Mouse (Mus musculus) limb, embryonic 11.5 days (tissue): ENCODE data around the gene Hbb-bs. TPM values are rescaled to one million over a fixed set of nuclear protein-coding genes. Genes with fewer than 3 reads are reported as not detected.
"Not testable (repeated sequence)": the region's sequence is repeated elsewhere in the genome, so short reads cannot be mapped to it uniquely, and the experiment has no call there.

ENCODE experiments used
- ATAC-seq: fragments of 200-750 bp; cut with Nextera tagmentation; 2 replicates; pipeline ENCODE4 v1.8.0; 2017; ENCODE audit warnings: low read depth; ENCODE audit not compliant: insufficient number of reproducible peaks, low FRiP score, low TSS enrichment
- DNase-seq: peaks from one replicate; pipeline ENCODE4 v3.0.0-alpha.2; 2015; ENCODE audit warnings: low spot score
- H3K27ac ChIP-seq: fragments of 300-500 bp; sonication (generic); replicated peaks from 2 replicates; pipeline ENCODE4 v1.5.1; 2014; ENCODE audit warnings: low read depth, mild to moderate bottlenecking, low read length
- H3K27me3 ChIP-seq: fragments of 300-500 bp; sonication (generic); 2 replicates; pipeline ENCODE4 v1.6.1; 2014; ENCODE audit warnings: mild to moderate bottlenecking, low read length, mixed read lengths; ENCODE audit not compliant: control insufficient read depth, insufficient read depth
- H3K36me3 ChIP-seq: fragments of 300-500 bp; sonication (generic); 2 replicates; pipeline ENCODE4 v1.6.1; 2014; ENCODE audit warnings: mild to moderate bottlenecking, low read length, moderate library complexity, mixed read lengths; ENCODE audit not compliant: control insufficient read depth, insufficient read depth
- H3K4me1 ChIP-seq: fragments of 300-500 bp; sonication (generic); 2 replicates; pipeline ENCODE4 v1.6.1; 2014; ENCODE audit warnings: low read length, mixed read lengths; ENCODE audit not compliant: control insufficient read depth, insufficient read depth
- H3K4me2 ChIP-seq: fragments of 300-500 bp; sonication (generic); 2 replicates; pipeline ENCODE4 v1.6.1; 2014; ENCODE audit warnings: low read depth, mild to moderate bottlenecking, moderate library complexity; ENCODE audit not compliant: severe bottlenecking
- H3K4me3 ChIP-seq: fragments of 300-500 bp; sonication (generic); 2 replicates; pipeline ENCODE4 v1.5.1; 2014; ENCODE audit warnings: low read depth, low read length
- H3K9ac ChIP-seq: fragments of 300-500 bp; sonication (generic); 2 replicates; pipeline ENCODE4 v1.6.1; 2014; ENCODE audit warnings: mild to moderate bottlenecking, low read length
- H3K9me3 ChIP-seq: fragments of 300-500 bp; sonication (generic); 2 replicates; pipeline ENCODE4 v1.6.1; 2016; ENCODE audit warnings: low read length; ENCODE audit not compliant: control insufficient read depth
- WGBS: fragments of 180-500 bp; shearing (Covaris S2); extraction: QIAGEN DNeasy Blood & Tissue Kit; methylation state at CpG from one replicate; pipeline ENCODE4 v1.1.7; 2014; 5-methylcytosine and 5-hydroxymethylcytosine counted together
- polyA plus RNA-seq: library from polyadenylated mRNA; unstranded; fragments of >200 nt; fragmentation: Nextera tagmentation; extraction: Ambion mirVana; gene quantifications from 2 replicates; pipeline ENCODE4 v1.2.1, GENCODE M21; 2014

Hbb-bs gene
- polyA plus RNA-seq, 1 experiment from 2014 or later, result 207 TPM

- Histone ChIP-seq H3K36me3 (no peaks in the 10 kb centered on the region), H3K9ac (no peak overlapping the region), H3K9me3 (no peaks in the 10 kb centered on the region), H3K4me3 (no peak overlapping the region), H3K4me2 (no peak overlapping the region), H3K27ac (no peak overlapping the region), H3K27me3 (no peaks in the 10 kb centered on the region), H3K4me1 (no peaks in the 10 kb centered on the region)
- ATAC-seq, result no peak
- WGBS, result 79% methylated on average over 1 of the region's 1 CpGs
- DNase-seq, result no peak
These were observed 26.8 kb upstream of the Hbb-bs start for GRCm38 (mm10) chr7:103854669-103855068.

GRCm38 (mm10) chr7:103853090-103853489, 25.2 kb upstream of the Hbb-bs start, which contains the start of gene Hbb-y:
TSS of gene Hbb-y (minus strand) at chr7:103853216.
- Histone ChIP-seq H3K4me3 (no peak within 1 kb of the TSS), H3K27me3 (no peaks in the 10 kb centered on the region), H3K9me3 (no peaks in the 10 kb centered on the region), H3K36me3 (no peaks in the 10 kb centered on the region), H3K27ac (no peak within 1 kb of the TSS), H3K9ac (no peak within 1 kb of the TSS), H3K4me2 (no peak within 1 kb of the TSS), H3K4me1 (no peaks in the 10 kb centered on the region)
- ATAC-seq (no peak), DNase-seq (no peak)
- WGBS, result 74% methylated on average over 2 of the region's 2 CpGs

GRCm38 (mm10) chr7:103844525-103845325, 16.8 kb upstream of the Hbb-bs start:
- WGBS, result 31% methylated on average over 1 of the region's 2 CpGs
- no peaks in the 10 kb centered on the region for H3K27me3 ChIP-seq
- no peaks in the 10 kb centered on the region for H3K4me1 ChIP-seq
- H3K4me3 ChIP-seq, result no peak overlapping the region
- DNase-seq (no peak), ATAC-seq (no peak)
- no peaks in the 10 kb centered on the region for H3K36me3 ChIP-seq
- no peaks in the 10 kb centered on the region for H3K9me3 ChIP-seq
- H3K4me2 ChIP-seq, result no peak overlapping the region
- H3K9ac ChIP-seq, result no peak overlapping the region
- no peak overlapping the region for H3K27ac ChIP-seq

GRCm38 (mm10) chr7:103843034-103843433, 15.1 kb upstream of the Hbb-bs start, which contains the start of gene Hbb-bh1:
TSS of gene Hbb-bh1 (minus strand) at chr7:103843164.
- Histone ChIP-seq H3K4me3 (no peak within 1 kb of the TSS), H3K36me3 (no peaks in the 10 kb centered on the region), H3K27ac (no peak within 1 kb of the TSS), H3K27me3 (no peaks in the 10 kb centered on the region), H3K4me2 (no peak within 1 kb of the TSS), H3K9ac (no peak within 1 kb of the TSS), H3K9me3 (no peaks in the 10 kb centered on the region), H3K4me1 (no peaks in the 10 kb centered on the region)
- ATAC-seq (no peak), DNase-seq (no peak)
- 88% methylated on average over 2 of the region's 2 CpGs for WGBS

- no peaks in the 10 kb centered on the region for H3K9me3 ChIP-seq
- DNase-seq (no peak), ATAC-seq (no peak)
- H3K4me3 ChIP-seq, result no peak within 1 kb of the TSS
- no peak within 1 kb of the TSS for H3K27ac ChIP-seq
- 76% methylated on average over 3 of the region's 3 CpGs for WGBS
- no peaks in the 10 kb centered on the region for H3K27me3 ChIP-seq
- H3K9ac ChIP-seq, result no peak within 1 kb of the TSS
- H3K4me2 ChIP-seq, result no peak within 1 kb of the TSS
- H3K4me1 ChIP-seq, result no peaks in the 10 kb centered on the region
- H3K36me3 ChIP-seq, result no peaks in the 10 kb centered on the region
These were observed 12.4 kb upstream of the Hbb-bs start, which contains the start of gene Hbb-bh2 for GRCm38 (mm10) chr7:103840268-103840667. TSS of gene Hbb-bh2 (minus strand) at chr7:103840520.

GRCm38 (mm10) chr7:103827139-103827538, 757 bp downstream of the Hbb-bs start:
- ATAC-seq, DNase-seq, H3K9me3 ChIP-seq, H3K27me3 ChIP-seq, H3K36me3 ChIP-seq, H3K4me2 ChIP-seq, H3K9ac ChIP-seq, H3K4me1 ChIP-seq, H3K4me3 ChIP-seq, H3K27ac ChIP-seq: not testable (repeated sequence)
- WGBS, result no CpG with 5 or more reads among the region's 2 CpGs

GRCm38 (mm10) chr7:103826255-103826887, 1.5 kb downstream of the Hbb-bs start:
- H3K36me3 ChIP-seq, result no peaks in the 10 kb centered on the region
- WGBS, result 73% methylated on average over 3 of the region's 3 CpGs

GRCm38 (mm10) chr7:103825536-103826254, 2.2 kb downstream of the Hbb-bs start:
- no peak for ATAC-seq
- WGBS, result 93% methylated on average over 3 of the region's 3 CpGs
- no peak for DNase-seq
- Histone ChIP-seq H3K36me3 (no peaks in the 10 kb centered on the region), H3K27ac (no peak overlapping the region), H3K4me1 (no peaks in the 10 kb centered on the region), H3K9me3 (no peaks in the 10 kb centered on the region), H3K27me3 (no peaks in the 10 kb centered on the region), H3K9ac (no peak overlapping the region), H3K4me2 (no peak overlapping the region), H3K4me3 (no peak overlapping the region)

More at GRCm38 (mm10) chr7:103826255-103826887, 1.5 kb downstream of the Hbb-bs start:
- H3K9ac ChIP-seq, result no peak overlapping the region
- no peaks in the 10 kb centered on the region for H3K4me1 ChIP-seq
- no peaks in the 10 kb centered on the region for H3K27me3 ChIP-seq
- no peaks in the 10 kb centered on the region for H3K9me3 ChIP-seq
- H3K4me3 ChIP-seq, result no peak overlapping the region
- ATAC-seq (no peak), DNase-seq (no peak)
- no peak overlapping the region for H3K27ac ChIP-seq
- no peak overlapping the region for H3K4me2 ChIP-seq
